Mouse (Mus musculus) monocyte, adult 2 months (primary cell): ENCODE measurements at regions not wholly inside any gene's neighbourhood (a gene's known extent, or its start where the extent isn't known, plus 50 kb on each side); places are given as distances from the start of the nearest gene placed in this dataset.

Source experiments
- DNase-seq, 2 experiments: peaks; one replicate each; pipeline ENCODE4 v3.0.0; 2022; ENCODE audit warnings: low spot score in 2 of 2, low read depth in 1 of 2

GRCm38 (mm10) chr3:38537770-38538169 lies 53.1 kb upstream of the Ankrd50 start:
- DNase-seq, result no peak
